ENCODE assay signal across 11 mouse cellular contexts in the genomic region with DNA sequence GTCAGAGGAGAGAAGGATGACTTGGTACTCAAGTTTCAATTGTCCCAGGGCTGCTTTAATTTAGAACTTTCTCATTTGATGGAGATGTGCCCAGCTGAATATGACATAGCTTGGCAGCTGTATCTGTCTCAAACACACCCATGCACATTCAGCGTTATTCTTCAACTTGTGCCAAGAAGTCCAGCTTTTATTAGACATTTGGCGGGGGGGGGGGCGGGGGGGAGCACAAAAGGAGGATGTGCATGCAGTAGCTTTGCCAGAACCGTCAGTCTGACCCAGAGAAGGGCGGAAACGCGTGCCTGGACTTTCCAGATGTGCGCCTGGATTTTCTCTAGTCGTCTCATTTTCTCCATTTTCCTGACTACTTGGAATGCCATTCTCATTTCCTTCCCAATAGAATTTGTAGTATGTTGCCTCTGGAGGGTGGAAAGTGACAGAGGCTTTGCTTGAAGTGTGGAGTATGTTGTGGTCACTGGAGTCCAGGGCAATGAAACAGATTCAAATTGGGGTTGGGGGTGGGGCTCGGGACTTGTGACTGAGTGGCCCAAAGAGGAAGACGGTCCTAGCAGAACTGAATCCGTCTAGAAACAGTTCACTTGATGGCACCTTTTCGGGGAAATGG. TPM values are rescaled to one million over a fixed set of nuclear protein-coding genes. Genes with fewer than 3 reads are reported as not detected.
A peak's percentile ranks its signal among the peaks of the same experiment; 100 is the strongest.
DNase-seq lines count a peak whose midpoint lies in the region; ATAC-seq lines count a peak whose summit lies in the region.
"Had no signal": no experiment of that assay in that cellular context is flagged by ENCODE, and none has a peak within 500 bp of the region (broad histone marks: within the 10 kb centered on the region; RNA-seq: fewer than 3 reads in every experiment).

No protein-coding gene starts in this region.

- ATAC-seq in embryonic facial prominence, embryonic 12.5 days (ENCODE audit: insufficient number of reproducible peaks, insufficient read depth, low FRiP score, low TSS enrichment) = no peak
- ATAC-seq in kidney, embryonic 14.5 days (ENCODE audit: low FRiP score, low TSS enrichment) = no peak

- H3K4me1 ChIP-seq in embryonic facial prominence, embryonic 12.5 days = no peaks in the 10 kb centered on the region; the same call in 1 of the 2 replicates
- 0 out of 2 replicates have a peak, but pooled peaks cover 6% of the 10 kb centered on the region for H3K4me1 ChIP-seq in embryonic facial prominence, embryonic 10.5 days
- no peaks in the 10 kb centered on the region for H3K4me1 ChIP-seq in kidney, embryonic 14.5 days (ENCODE audit: control insufficient read depth, insufficient read depth, low read length)

- WGBS in embryonic facial prominence, embryonic 12.5 days = 60% methylated on average over 13 of the region's 13 CpGs
- WGBS in embryonic facial prominence, embryonic 10.5 days = 81% methylated on average over 13 of the region's 13 CpGs
- 76% methylated on average over 13 of the region's 13 CpGs for WGBS in kidney, embryonic 14.5 days

- H3K27me3 ChIP-seq in embryonic facial prominence, embryonic 12.5 days = no peaks in the 10 kb centered on the region
- H3K27me3 ChIP-seq in embryonic facial prominence, embryonic 10.5 days (replicated peaks; ENCODE audit: low read depth, poor library complexity, severe bottlenecking) = no peaks in the 10 kb centered on the region
- H3K27me3 ChIP-seq in kidney, embryonic 14.5 days (ENCODE audit: control insufficient read depth, insufficient read depth, low read length) = no peaks in the 10 kb centered on the region

- no peak overlapping the region for H3K4me3 ChIP-seq in embryonic facial prominence, embryonic 12.5 days
- no peak overlapping the region for H3K4me3 ChIP-seq in embryonic facial prominence, embryonic 10.5 days
- H3K4me3 ChIP-seq in kidney, embryonic 14.5 days (ENCODE audit: low read length) = no peak overlapping the region

- no peaks in the 10 kb centered on the region for H3K9me3 ChIP-seq in embryonic facial prominence, embryonic 12.5 days
- no peaks in the 10 kb centered on the region for H3K9me3 ChIP-seq in embryonic facial prominence, embryonic 10.5 days
- no peaks in the 10 kb centered on the region for H3K9me3 ChIP-seq in kidney, embryonic 14.5 days (ENCODE audit: control insufficient read depth, low read length)

- H3K9ac ChIP-seq in embryonic facial prominence, embryonic 12.5 days = no peak overlapping the region
- H3K9ac ChIP-seq in kidney, embryonic 14.5 days (ENCODE audit: low read depth, low read length) = no peak overlapping the region

- H3K36me3 ChIP-seq in embryonic facial prominence, embryonic 12.5 days = no peaks in the 10 kb centered on the region
- no peaks in the 10 kb centered on the region for H3K36me3 ChIP-seq in embryonic facial prominence, embryonic 10.5 days (replicated peaks)
- H3K36me3 ChIP-seq in kidney, embryonic 14.5 days (ENCODE audit: control insufficient read depth, insufficient read depth, low read length) = no peaks in the 10 kb centered on the region

- no peak overlapping the region for H3K4me2 ChIP-seq in embryonic facial prominence, embryonic 12.5 days (replicated peaks)
- H3K4me2 ChIP-seq in kidney, embryonic 14.5 days (replicated peaks; ENCODE audit: low read depth, low read length) = no peak overlapping the region

- DNase-seq in embryonic facial prominence, embryonic 10.5 days (ENCODE audit: low spot score) = no peak
- DNase-seq in kidney, postnatal 4 days = peak; percentile 18 to 29
- peak; percentile 32 for DNase-seq in adipocyte (ENCODE audit: low spot score)
- peak; percentile 49 for DNase-seq in heart, postnatal 4 days
- DNase-seq in cerebellum, adult 8-10 months = no peak
- DNase-seq in layer of hippocampus, adult 9-11 months = no peak
- DNase-seq: cerebellum, postnatal 25 days had no signal

- H3K27ac ChIP-seq in embryonic facial prominence, embryonic 12.5 days = 0 out of 2 replicates have a peak overlapping the region, but pooled peaks have one; percentile 17
- no peak overlapping the region for H3K27ac ChIP-seq in embryonic facial prominence, embryonic 10.5 days (replicated peaks)
- H3K27ac ChIP-seq in kidney, embryonic 14.5 days (ENCODE audit: low read depth, low read length) = no peak overlapping the region

RNA-seq across cellular contexts. Expression of gene Enox1, which starts 24.3 kb away (rescaled TPM):
- polyA plus RNA-seq in embryonic facial prominence, embryonic 12.5 days (2016; fragmentation: Nextera tagmentation; extraction: Ambion mirVana) = 20.0 and 24.0 TPM in 2 replicates
- 8.3 and 9.1 TPM in 2 replicates for polyA plus RNA-seq in embryonic facial prominence, embryonic 10.5 days (2016; fragmentation: Nextera tagmentation; extraction: Ambion mirVana)
- polyA plus RNA-seq in kidney, embryonic 14.5 days (2014; fragmentation: Nextera tagmentation; extraction: Ambion mirVana) = 3.6 and 7.0 TPM in 2 replicates
- total RNA-seq in heart, postnatal 4 days (2021) = 1 to 10 TPM; 3.3 to 4.0 TPM
- total RNA-seq: megakaryocyte-erythroid progenitor cell, adult 5-6 weeks had no signal
- polyA plus RNA-seq: liver, adult 2 months had no signal

Comparison
In these comparisons a context has a peak if more than half of its experiments do, and no peak if none do; other contexts are left out.
1. DNase-seq: peak in kidney, postnatal 4 days (2 of 2), adipocyte (single experiment) and heart, postnatal 4 days (single experiment); none in embryonic facial prominence, embryonic 10.5 days (single experiment), cerebellum, adult 8-10 months (single experiment) and layer of hippocampus, adult 9-11 months (single experiment).